Mouse (Mus musculus): ENCODE data around the gene Sapcd1. TPM values are rescaled to one million over a fixed set of nuclear protein-coding genes. Genes with fewer than 3 reads are reported as not detected.
"Not testable (repeated sequence)": the region's sequence is repeated elsewhere in the genome, so short reads cannot be mapped to it uniquely, and the experiment has no call there.

Gene Sapcd1
- polyA plus RNA-seq, 1 experiment from 2014 or later = 2.1 TPM

GRCm38 (mm10) chr17:35001452-35002152 lies 26.2 kb downstream of the Sapcd1 start:
- H3K27ac ChIP-seq (ENCODE audit: low read depth, low read length) = peak overlapping the region; percentile 98
- H3K4me1 ChIP-seq (ENCODE audit: control insufficient read depth, insufficient read depth, low read length) = peaks cover 24% of the 10 kb centered on the region
- H3K4me2 ChIP-seq = peak overlapping the region; percentile 99
- H3K27me3 ChIP-seq (ENCODE audit: control insufficient read depth, insufficient read depth, low read length) = no peaks in the 10 kb centered on the region
- H3K36me3 ChIP-seq (ENCODE audit: control insufficient read depth, insufficient read depth, low read length) = peaks cover 18% of the 10 kb centered on the region
- H3K4me3 ChIP-seq (ENCODE audit: low read depth, low read length) = peak overlapping the region; percentile 94
- peak overlapping the region; percentile 96 for H3K9ac ChIP-seq (ENCODE audit: low read depth, low read length)
- H3K9me3 ChIP-seq (replicated peaks; ENCODE audit: control insufficient read depth, low read length) = no peaks in the 10 kb centered on the region
- no peak; the same call in 1 of the 2 replicates for ATAC-seq (replicated peaks; ENCODE audit: insufficient number of reproducible peaks, low FRiP score, low TSS enrichment)
- under 1% methylated on average over 35 of the region's 35 CpGs for WGBS (ENCODE audit: insufficient replicate concordance)

- peaks cover 15% of the 10 kb centered on the region for H3K36me3 ChIP-seq (ENCODE audit: control insufficient read depth, insufficient read depth, low read length)
- H3K4me1 ChIP-seq (ENCODE audit: control insufficient read depth, insufficient read depth, low read length) = peaks cover 24% of the 10 kb centered on the region
- H3K9me3 ChIP-seq (replicated peaks; ENCODE audit: control insufficient read depth, low read length) = no peaks in the 10 kb centered on the region
- peak within 1 kb of the TSS; percentile 96 for H3K9ac ChIP-seq (ENCODE audit: low read depth, low read length)
- H3K27me3 ChIP-seq (ENCODE audit: control insufficient read depth, insufficient read depth, low read length) = no peaks in the 10 kb centered on the region
- peak within 1 kb of the TSS; percentile 94 for H3K4me3 ChIP-seq (ENCODE audit: low read depth, low read length)
- under 1% methylated on average over 77 of the region's 83 CpGs for WGBS (ENCODE audit: insufficient replicate concordance)
- peak within 1 kb of the TSS; percentile 98 for H3K27ac ChIP-seq (ENCODE audit: low read depth, low read length)
- peak within 1 kb of the TSS; percentile 99 for H3K4me2 ChIP-seq
- peak; percentile 87 for ATAC-seq (replicated peaks; ENCODE audit: insufficient number of reproducible peaks, low FRiP score, low TSS enrichment)
Measured at GRCm38 (mm10) chr17:35000717-35001451, 26.9 kb downstream of the Sapcd1 start, which contains the start of gene Vars. Gene Vars (plus strand): TSS chr17:35000987.

GRCm38 (mm10) chr17:34999871-35000716 lies 27.7 kb downstream of the Sapcd1 start:
- Histone ChIP-seq H3K4me2 (peak overlapping the region; percentile 99), H3K9ac (ENCODE audit: low read depth, low read length) (peak overlapping the region; percentile 96), H3K4me1 (ENCODE audit: control insufficient read depth, insufficient read depth, low read length) (peaks cover 24% of the 10 kb centered on the region), H3K4me3 (ENCODE audit: low read depth, low read length) (peak overlapping the region; percentile 94), H3K27ac (ENCODE audit: low read depth, low read length) (peak overlapping the region; percentile 98)
- H3K27me3 ChIP-seq (ENCODE audit: control insufficient read depth, insufficient read depth, low read length); H3K9me3 ChIP-seq (replicated peaks; ENCODE audit: control insufficient read depth, low read length); H3K36me3 ChIP-seq (ENCODE audit: control insufficient read depth, insufficient read depth, low read length); ATAC-seq (replicated peaks; ENCODE audit: insufficient number of reproducible peaks, low FRiP score, low TSS enrichment): not testable (repeated sequence)
- WGBS (ENCODE audit: insufficient replicate concordance) = 22% methylated on average over 29 of the region's 32 CpGs

GRCm38 (mm10) chr17:34998526-34999430 lies 29.0 kb downstream of the Sapcd1 start:
- no peak for ATAC-seq (replicated peaks; ENCODE audit: insufficient number of reproducible peaks, low FRiP score, low TSS enrichment)
- H3K4me3 ChIP-seq (ENCODE audit: low read depth, low read length) = peak overlapping the region; percentile 94
- peaks cover 6% of the 10 kb centered on the region; the same call in 1 of the 2 replicates for H3K36me3 ChIP-seq (ENCODE audit: control insufficient read depth, insufficient read depth, low read length)
- H3K9me3 ChIP-seq (replicated peaks; ENCODE audit: control insufficient read depth, low read length) = no peaks in the 10 kb centered on the region
- H3K27me3 ChIP-seq (ENCODE audit: control insufficient read depth, insufficient read depth, low read length) = no peaks in the 10 kb centered on the region
- 90% methylated on average over 15 of the region's 15 CpGs for WGBS (ENCODE audit: insufficient replicate concordance)
- H3K27ac ChIP-seq (ENCODE audit: low read depth, low read length) = no peak overlapping the region
- H3K4me2 ChIP-seq = peak overlapping the region; percentile 99
- peaks cover 24% of the 10 kb centered on the region for H3K4me1 ChIP-seq (ENCODE audit: control insufficient read depth, insufficient read depth, low read length)
- H3K9ac ChIP-seq (ENCODE audit: low read depth, low read length) = peak overlapping the region; percentile 46; the same call in 1 of the 2 replicates

GRCm38 (mm10) chr17:34997142-34997483 lies 30.7 kb downstream of the Sapcd1 start:
- 83% methylated on average over 5 of the region's 5 CpGs for WGBS (ENCODE audit: insufficient replicate concordance)
- H3K4me1 ChIP-seq (ENCODE audit: control insufficient read depth, insufficient read depth, low read length) = peaks cover 10% of the 10 kb centered on the region
- no peak overlapping the region for H3K27ac ChIP-seq (ENCODE audit: low read depth, low read length)
- peak overlapping the region; percentile 99 for H3K4me2 ChIP-seq
- no peak overlapping the region for H3K4me3 ChIP-seq (ENCODE audit: low read depth, low read length)
- peaks cover 6% of the 10 kb centered on the region; the same call in 1 of the 2 replicates for H3K36me3 ChIP-seq (ENCODE audit: control insufficient read depth, insufficient read depth, low read length)
- H3K27me3 ChIP-seq (ENCODE audit: control insufficient read depth, insufficient read depth, low read length) = no peaks in the 10 kb centered on the region
- H3K9me3 ChIP-seq (replicated peaks; ENCODE audit: control insufficient read depth, low read length) = no peaks in the 10 kb centered on the region
- no peak overlapping the region for H3K9ac ChIP-seq (ENCODE audit: low read depth, low read length)
- ATAC-seq (replicated peaks; ENCODE audit: insufficient number of reproducible peaks, low FRiP score, low TSS enrichment) = no peak

GRCm38 (mm10) chr17:34996411-34997141 lies 31.2 kb downstream of the Sapcd1 start:
- Histone ChIP-seq H3K4me1 (ENCODE audit: control insufficient read depth, insufficient read depth, low read length) (peaks cover 9% of the 10 kb centered on the region), H3K27me3 (ENCODE audit: control insufficient read depth, insufficient read depth, low read length) (no peaks in the 10 kb centered on the region), H3K4me2 (peak overlapping the region; percentile 99), H3K36me3 (ENCODE audit: control insufficient read depth, insufficient read depth, low read length) (peaks cover 6% of the 10 kb centered on the region; the same call in 1 of the 2 replicates), H3K9ac (ENCODE audit: low read depth, low read length) (no peak overlapping the region), H3K4me3 (ENCODE audit: low read depth, low read length) (no peak overlapping the region), H3K27ac (ENCODE audit: low read depth, low read length) (no peak overlapping the region), H3K9me3 (replicated peaks; ENCODE audit: control insufficient read depth, low read length) (no peaks in the 10 kb centered on the region)
- 88% methylated on average over 12 of the region's 14 CpGs for WGBS (ENCODE audit: insufficient replicate concordance)
- no peak for ATAC-seq (replicated peaks; ENCODE audit: insufficient number of reproducible peaks, low FRiP score, low TSS enrichment)

- not testable (repeated sequence) for ATAC-seq (replicated peaks; ENCODE audit: insufficient number of reproducible peaks, low FRiP score, low TSS enrichment)
Measured at GRCm38 (mm10) chr17:34995927-34996326, 31.9 kb downstream of the Sapcd1 start.

More at GRCm38 (mm10) chr17:34995927-34996326, 31.9 kb downstream of the Sapcd1 start:
- H3K4me2 ChIP-seq; H3K27ac ChIP-seq (ENCODE audit: low read depth, low read length); H3K9ac ChIP-seq (ENCODE audit: low read depth, low read length); H3K9me3 ChIP-seq (replicated peaks; ENCODE audit: control insufficient read depth, low read length); H3K27me3 ChIP-seq (ENCODE audit: control insufficient read depth, insufficient read depth, low read length); H3K4me3 ChIP-seq (ENCODE audit: low read depth, low read length); H3K36me3 ChIP-seq (ENCODE audit: control insufficient read depth, insufficient read depth, low read length); H3K4me1 ChIP-seq (ENCODE audit: control insufficient read depth, insufficient read depth, low read length): not testable (repeated sequence)
- WGBS (ENCODE audit: insufficient replicate concordance) = 90% methylated on average over 4 of the region's 4 CpGs

Measured in heart, embryonic 11.5 days (tissue).